In genomic region chr8:71725122-71725924, GRCm38 (mm10) we compare ENCODE assay signal across 8 mouse cellular contexts. TPM values are rescaled to one million over a fixed set of nuclear protein-coding genes. Genes with fewer than 3 reads are reported as not detected.
DNase-seq lines count a peak whose midpoint lies in the region; ATAC-seq and TF ChIP-seq lines count a peak whose summit lies in the region.

Fcho1 (minus strand) TSS chr8:71725716.

- H3K27ac ChIP-seq in liver, embryonic 16.5 days (ENCODE audit: low read length): no peak within 1 kb of the TSS
- H3K27ac ChIP-seq in neural tube, embryonic 12.5 days: no peak within 1 kb of the TSS
- no peak within 1 kb of the TSS for H3K27ac ChIP-seq in testis, adult 2 months (ENCODE audit: control insufficient read depth, insufficient read depth, low read depth, low read length)

- peak; percentile 81 for DNase-seq in c-Kit-negative CD71-positive TER-119-positive erythroid progenitor cells, embryonic 14.5 days (ENCODE audit: low read depth, low spot score)
- peak; percentile 69 to 81 for DNase-seq in heart, postnatal 10 days
- peak; percentile 43 for DNase-seq in large intestine, adult 2 months (ENCODE audit: low read depth, low spot score)

- peaks cover 11% of the 10 kb centered on the region for H3K36me3 ChIP-seq in E14TG2a.4 (ENCODE audit: insufficient read depth, low read length)
- no peaks in the 10 kb centered on the region for H3K36me3 ChIP-seq in liver, embryonic 16.5 days (ENCODE audit: control insufficient read depth, insufficient read depth)
- H3K36me3 ChIP-seq in neural tube, embryonic 12.5 days: no peaks in the 10 kb centered on the region
- H3K36me3 ChIP-seq in testis, adult 2 months (ENCODE audit: control insufficient read depth, insufficient read depth, low read length): no peaks in the 10 kb centered on the region

- H3K4me3 ChIP-seq in E14TG2a.4 (replicated peaks; ENCODE audit: low read length): peak within 1 kb of the TSS; percentile 91
- peak within 1 kb of the TSS; percentile 75 for H3K4me3 ChIP-seq in liver, embryonic 16.5 days (ENCODE audit: low read depth, low read length)
- H3K4me3 ChIP-seq in neural tube, embryonic 12.5 days: peak within 1 kb of the TSS; percentile 64
- H3K4me3 ChIP-seq in testis, adult 2 months (ENCODE audit: control insufficient read depth, low read depth, low read length): peak within 1 kb of the TSS; percentile 32

- peaks cover 6% of the 10 kb centered on the region; the same call in 1 of the 2 replicates for H3K27me3 ChIP-seq in E14TG2a.4 (ENCODE audit: insufficient read depth, low read length)
- H3K27me3 ChIP-seq in liver, embryonic 16.5 days (ENCODE audit: control insufficient read depth, insufficient read depth, low read depth, low read length): no peaks in the 10 kb centered on the region; the same call in 1 of the 2 replicates
- no peaks in the 10 kb centered on the region; the same call in 1 of the 2 replicates for H3K27me3 ChIP-seq in neural tube, embryonic 12.5 days (replicated peaks)
- H3K27me3 ChIP-seq in testis, adult 2 months (ENCODE audit: control insufficient read depth, insufficient read depth, low read length): no peaks in the 10 kb centered on the region

- intact Hi-C loops in heart, postnatal 10 days (cut with DNase I): no loop called here

- under 1% methylated on average over 48 of the region's 54 CpGs for WGBS in large intestine, adult 2 months
- whole genome bisulfite sequencing in liver, embryonic 16.5 days (ENCODE audit: insufficient replicate concordance): 1% methylated on average over 47 of the region's 54 CpGs
- under 1% methylated on average over 54 of the region's 54 CpGs for WGBS in neural tube, embryonic 12.5 days

- TF ChIP-seq CTCF in E14TG2a.4 (conservative IDR thresholded peaks at IDR 0.05; ENCODE audit: low read length): no peak
- no peak for TF ChIP-seq CTCF in testis, adult 2 months (IDR thresholded peaks at IDR 0.05; ENCODE audit: control insufficient read depth, insufficient read depth, insufficient replicate concordance, low read depth, low read length)

- peaks cover 58% of the 10 kb centered on the region for H3K4me1 ChIP-seq in E14TG2a.4 (replicated peaks; ENCODE audit: low read depth, low read length)
- peaks cover 53% of the 10 kb centered on the region for H3K4me1 ChIP-seq in liver, embryonic 16.5 days (ENCODE audit: control insufficient read depth, low read depth, low read length)
- peaks cover 23% of the 10 kb centered on the region for H3K4me1 ChIP-seq in neural tube, embryonic 12.5 days
- peaks cover 15% of the 10 kb centered on the region for H3K4me1 ChIP-seq in testis, adult 2 months (ENCODE audit: control insufficient read depth, insufficient read depth, low read length)

- peak within 1 kb of the TSS; percentile 77 for H3K9ac ChIP-seq in liver, embryonic 16.5 days (ENCODE audit: low read depth, low read length)
- peak within 1 kb of the TSS; percentile 75 for H3K9ac ChIP-seq in neural tube, embryonic 12.5 days

- peak; percentile 72 for ATAC-seq in erythroid progenitor cell, adult 5-6 weeks (replicated peaks; ENCODE audit: low FRiP score, poor library complexity, severe bottlenecking)
- peak; percentile 85 for ATAC-seq in liver, embryonic 16.5 days (ENCODE audit: low read depth)
- ATAC-seq in neural tube, embryonic 12.5 days (ENCODE audit: low FRiP score, low read depth): peak; percentile 81

- TF ChIP-seq POLR2A in testis, adult 2 months (IDR thresholded peaks at IDR 0.05; ENCODE audit: control insufficient read depth, low read depth, low read length): no peak

- no peaks in the 10 kb centered on the region for H3K9me3 ChIP-seq in E14TG2a.4 (ENCODE audit: low read length)
- H3K9me3 ChIP-seq in liver, embryonic 16.5 days (replicated peaks; ENCODE audit: control insufficient read depth, low read length): no peaks in the 10 kb centered on the region
- no peaks in the 10 kb centered on the region for H3K9me3 ChIP-seq in neural tube, embryonic 12.5 days

- peak within 1 kb of the TSS; percentile 96 for H3K4me2 ChIP-seq in liver, embryonic 16.5 days (ENCODE audit: low read depth, low read length)
- peak within 1 kb of the TSS; percentile 81 for H3K4me2 ChIP-seq in neural tube, embryonic 12.5 days (replicated peaks)

RNA-seq across cellular contexts. Expression of gene Fcho1, which starts in this region (rescaled TPM):
- total RNA-seq in erythroid progenitor cell, adult 5-6 weeks (2015; ENCODE audit: low replicate concordance): 152 and 165 TPM in 2 replicates
- total RNA-seq in erythroid progenitor cell, adult 5-6 weeks (2017; ENCODE audit: low replicate concordance): 245 and 276 TPM in 2 replicates
- 1 to 10 TPM; 1.3 to 2.4 TPM for total RNA-seq in heart, postnatal 10 days (2021)
- 16.9 and 22.0 TPM in 2 replicates for polyA plus RNA-seq in large intestine, adult 2 months (2012; rRNA removed)
- polyA plus RNA-seq in liver, embryonic 16.5 days (2015; fragmentation: Nextera tagmentation; extraction: Ambion mirVana): 21.1 and 24.5 TPM in 2 replicates
- polyA plus RNA-seq in neural tube, embryonic 12.5 days (2016; fragmentation: Nextera tagmentation; extraction: Ambion mirVana): 34.4 and 38.4 TPM in 2 replicates
- polyA plus RNA-seq in testis, adult 2 months (2012; rRNA removed): 2.2 and 2.9 TPM in 2 replicates

Comparison
In these comparisons a context has a peak if more than half of its experiments do, and no peak if none do; other contexts are left out.
1. RNA of gene Fcho1 (total RNA-seq): 152 to 276 TPM in erythroid progenitor cell, adult 5-6 weeks; 1.3 to 2.4 TPM in heart, postnatal 10 days; every median in the first group is over 10 times any median in the second.
2. H3K4me3 ChIP-seq: peak in every context shown above with its lines; median percentile 91 in E14TG2a.4; 75 in liver, embryonic 16.5 days; 64 in neural tube, embryonic 12.5 days; 32 in testis, adult 2 months.
3. Peak in every context shown above with its lines, with median percentiles within 50 percentile points of each other: DNase-seq and ATAC-seq.